Mouse (Mus musculus): ENCODE measurements around the gene Trhde.

GRCm38 (mm10) chr10:114488806-114489205 is 313.3 kb downstream of the Trhde start:
- TF ChIP-seq JUND (IDR thresholded peaks at IDR 0.05; ENCODE audit: low read depth, low read length) (no peak), CTCF (IDR thresholded peaks at IDR 0.05 in 2 of 3, conservative IDR thresholded peaks at IDR 0.05 in 1 of 3; ENCODE audit: control insufficient read depth in 1 of 3, insufficient read depth in 1 of 3, low read depth in 2 of 3, low read length in 3 of 3, poor library complexity in 1 of 3, severe bottlenecking in 1 of 3) (no peak), EP300 (IDR thresholded peaks at IDR 0.05; ENCODE audit: low read depth in 1 of 2, low read length in 2 of 2) (no peak), POLR2A (IDR thresholded peaks at IDR 0.05; ENCODE audit: control insufficient read depth in 1 of 2, insufficient read depth in 1 of 2, low read depth in 1 of 2, low read length in 2 of 2, poor library complexity in 1 of 2) (no peak), POLR2AphosphoS2 (IDR thresholded peaks at IDR 0.05; ENCODE audit: low read length) (no peak), MXI1 (IDR thresholded peaks at IDR 0.05; ENCODE audit: low read depth, low read length) (no peak), USF1 (IDR thresholded peaks at IDR 0.05; ENCODE audit: low read depth, low read length) (no peak), SIN3A (IDR thresholded peaks at IDR 0.05; ENCODE audit: low read length) (no peak), ZNF384 (IDR thresholded peaks at IDR 0.05; ENCODE audit: low read depth, low read length) (no peak), GATA1 (IDR thresholded peaks at IDR 0.05; ENCODE audit: low read depth, low read length) (no peak)
